Mouse (Mus musculus) midbrain, embryonic 13.5 days (tissue): ENCODE results near the gene Krt24. TPM values are rescaled to one million over a fixed set of nuclear protein-coding genes. Genes with fewer than 3 reads are reported as not detected.

Experiments
- ATAC-seq: fragments of 200-750 bp; cut with Nextera tagmentation; 2 replicates; pipeline ENCODE4 v1.8.0; 2017; ENCODE audit warnings: mild to moderate bottlenecking, moderate TSS enrichment, moderate library complexity
- H3K27ac ChIP-seq: fragments of 300-500 bp; sonication (generic); 2 replicates; pipeline ENCODE4 v1.5.1; 2015; ENCODE audit warnings: inconsistent platforms, mild to moderate bottlenecking, moderate library complexity
- H3K27me3 ChIP-seq: fragments of 300-500 bp; sonication (generic); 2 replicates; pipeline ENCODE4 v1.6.1; 2015; ENCODE audit warnings: mild to moderate bottlenecking, inconsistent platforms
- H3K36me3 ChIP-seq: fragments of 300-500 bp; sonication (generic); 2 replicates; pipeline ENCODE4 v1.6.1; 2015; ENCODE audit warnings: mild to moderate bottlenecking, inconsistent platforms
- H3K4me1 ChIP-seq: fragments of 300-500 bp; sonication (generic); replicated peaks from 2 replicates; pipeline ENCODE4 v1.6.1; 2015; ENCODE audit warnings: inconsistent platforms
- H3K4me2 ChIP-seq: fragments of 300-500 bp; sonication (generic); replicated peaks from 2 replicates; pipeline ENCODE4 v1.6.1; 2015; ENCODE audit warnings: moderate library complexity, mild to moderate bottlenecking, inconsistent platforms
- H3K4me3 ChIP-seq: fragments of 300-500 bp; sonication (generic); replicated peaks from 2 replicates; pipeline ENCODE4 v1.5.1; 2015; ENCODE audit warnings: mild to moderate bottlenecking, inconsistent platforms
- H3K9ac ChIP-seq: fragments of 300-500 bp; sonication (generic); replicated peaks from 2 replicates; pipeline ENCODE4 v1.6.1; 2015; ENCODE audit warnings: mild to moderate bottlenecking, inconsistent platforms
- H3K9me3 ChIP-seq: fragments of 300-500 bp; sonication (generic); 2 replicates; pipeline ENCODE4 v1.6.1; 2016; ENCODE audit warnings: mild to moderate bottlenecking, inconsistent platforms
- WGBS: fragments of 180-500 bp; shearing (Covaris S2); methylation state at CpG from one replicate; pipeline ENCODE4 v1.1.7; 2015; 5-methylcytosine and 5-hydroxymethylcytosine counted together
- polyA plus RNA-seq: library from polyadenylated mRNA; unstranded; fragments of >200 nt; fragmentation: Nextera tagmentation; extraction: Ambion mirVana; gene quantifications from 2 replicates; pipeline ENCODE4 v1.2.1, GENCODE M21; 2015

Gene Krt24
- polyA plus RNA-seq, 1 experiment from 2014 or later: not detected

DNA sequence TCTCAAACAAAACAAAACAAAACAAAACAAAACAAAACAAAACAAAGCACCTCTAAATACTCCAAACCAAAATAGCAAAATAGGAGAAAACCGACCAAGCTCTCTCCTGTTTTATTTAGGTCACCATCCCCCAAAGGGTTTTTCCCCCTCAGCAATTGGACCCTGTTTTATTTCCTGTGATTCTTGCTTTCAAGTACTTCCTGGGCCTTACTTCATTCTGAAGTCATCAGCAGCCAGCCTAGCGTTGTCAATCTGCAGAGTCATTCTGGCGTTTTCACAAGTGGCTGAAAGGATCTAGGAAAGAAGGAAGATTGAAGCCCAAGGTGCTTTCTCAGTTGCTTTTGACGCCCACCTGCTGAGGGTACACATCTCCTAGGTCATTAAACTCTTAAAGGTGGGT, 1.7 kb downstream of the Krt24 start:
- Histone ChIP-seq H3K9me3 (no peaks in the 10 kb centered on the region), H3K4me2 (no peak overlapping the region)
- 66% methylated on average over 4 of the region's 4 CpGs for WGBS

DNA sequence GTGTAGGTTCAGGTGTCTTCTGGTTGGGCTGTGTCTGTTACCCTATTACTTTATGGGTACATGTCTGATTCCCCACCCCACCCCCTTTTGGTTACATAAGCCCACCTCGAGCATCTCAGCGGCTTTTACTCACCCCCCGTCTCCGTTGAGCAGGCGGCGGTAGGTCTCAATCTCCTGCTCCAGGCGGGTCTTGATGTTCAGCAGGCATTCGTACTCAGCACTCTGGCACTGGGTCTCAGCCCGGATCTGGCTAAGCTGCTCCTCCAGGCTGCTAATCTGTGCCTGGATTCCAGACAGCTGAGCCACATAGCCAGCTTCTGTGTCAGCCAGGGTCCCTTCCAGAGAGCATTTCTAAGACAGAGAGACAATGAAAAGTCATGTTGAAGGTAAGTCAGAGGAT, 3.9 kb downstream of the Krt24 start:
- no peak overlapping the region for H3K9ac ChIP-seq
- H3K4me1 ChIP-seq: peaks cover 11% of the 10 kb centered on the region
- no peak overlapping the region for H3K4me2 ChIP-seq
- ATAC-seq: no peak
- WGBS: 82% methylated on average over 9 of the region's 9 CpGs
- H3K27me3 ChIP-seq: no peaks in the 10 kb centered on the region
- H3K4me3 ChIP-seq: no peak overlapping the region
- H3K27ac ChIP-seq: no peak overlapping the region
- no peaks in the 10 kb centered on the region for H3K36me3 ChIP-seq
- H3K9me3 ChIP-seq: no peaks in the 10 kb centered on the region

More for the DNA sequence above, 1.7 kb downstream of the Krt24 start:
- peaks cover 11% of the 10 kb centered on the region for H3K4me1 ChIP-seq
- no peaks in the 10 kb centered on the region for H3K27me3 ChIP-seq
- no peaks in the 10 kb centered on the region for H3K36me3 ChIP-seq
- H3K9ac ChIP-seq: no peak overlapping the region
- no peak overlapping the region for H3K27ac ChIP-seq
- ATAC-seq: no peak
- no peak overlapping the region for H3K4me3 ChIP-seq

DNA sequence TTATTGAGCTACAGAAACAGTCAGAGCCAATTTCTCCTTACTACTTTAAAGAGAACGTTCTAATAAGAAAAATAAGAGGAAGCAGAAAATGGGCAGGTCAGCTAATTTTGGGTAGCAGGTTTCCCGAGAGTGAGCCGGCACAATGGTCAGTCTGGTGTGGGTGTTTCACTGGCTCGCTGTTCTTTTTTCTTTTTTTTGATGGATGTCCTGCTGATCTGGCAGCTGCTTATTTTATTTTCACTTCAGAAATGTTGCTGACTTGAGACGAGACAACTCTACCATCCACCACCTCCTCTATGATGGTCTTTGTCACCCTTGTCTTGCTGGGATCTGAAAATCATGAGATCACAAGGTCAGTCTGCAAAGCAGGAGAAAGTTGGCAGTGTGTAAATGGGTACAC, 5.1 kb downstream of the Krt24 start:
- no peak overlapping the region for H3K27ac ChIP-seq
- no peaks in the 10 kb centered on the region for H3K27me3 ChIP-seq
- peaks cover 10% of the 10 kb centered on the region for H3K4me1 ChIP-seq
- H3K36me3 ChIP-seq: no peaks in the 10 kb centered on the region
- no peak for ATAC-seq
- no peaks in the 10 kb centered on the region for H3K9me3 ChIP-seq
- no peak overlapping the region for H3K9ac ChIP-seq
- 73% methylated on average over 5 of the region's 5 CpGs for WGBS
- no peak overlapping the region for H3K4me2 ChIP-seq
- H3K4me3 ChIP-seq: no peak overlapping the region

GRCm38 (mm10) chr11:99276786-99277185, 8.3 kb downstream of the Krt24 start:
- no peak overlapping the region for H3K4me3 ChIP-seq
- 68% methylated on average over 7 of the region's 7 CpGs for WGBS
- no peaks in the 10 kb centered on the region for H3K4me1 ChIP-seq
- no peak overlapping the region for H3K9ac ChIP-seq
- no peak overlapping the region for H3K27ac ChIP-seq
- no peak overlapping the region for H3K4me2 ChIP-seq
- H3K36me3 ChIP-seq: no peaks in the 10 kb centered on the region
- ATAC-seq: no peak
- no peaks in the 10 kb centered on the region for H3K9me3 ChIP-seq
- no peaks in the 10 kb centered on the region for H3K27me3 ChIP-seq

DNA sequence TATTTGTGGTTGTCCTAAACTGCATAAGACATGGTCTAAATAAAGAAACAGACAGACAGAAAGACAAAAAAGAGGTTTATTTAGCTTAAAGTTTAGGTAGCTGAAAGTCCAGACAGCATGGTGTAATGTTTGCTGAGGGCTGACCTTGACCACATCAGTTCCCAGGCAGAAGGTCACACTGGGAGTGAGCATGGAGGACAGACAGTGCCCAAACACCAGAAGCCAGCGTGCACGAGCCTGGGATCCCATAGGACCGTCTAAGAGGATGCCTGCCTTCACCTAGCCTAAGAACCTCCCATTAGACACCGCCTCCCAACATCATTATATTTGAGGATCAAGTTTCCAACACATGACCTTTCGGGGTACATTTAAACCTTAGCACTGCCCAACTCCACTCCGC, 9.4 kb downstream of the Krt24 start:
- Histone ChIP-seq H3K4me2 (no peak overlapping the region), H3K4me3 (no peak overlapping the region), H3K9ac (no peak overlapping the region), H3K9me3 (no peaks in the 10 kb centered on the region), H3K4me1 (no peaks in the 10 kb centered on the region), H3K36me3 (no peaks in the 10 kb centered on the region), H3K27me3 (no peaks in the 10 kb centered on the region), H3K27ac (no peak overlapping the region)
- ATAC-seq: no peak
- WGBS: 87% methylated on average over 6 of the region's 6 CpGs

GRCm38 (mm10) chr11:99272721-99273120, 12.3 kb downstream of the Krt24 start:
- H3K4me2 ChIP-seq: no peak overlapping the region
- no peaks in the 10 kb centered on the region for H3K4me1 ChIP-seq
- H3K9ac ChIP-seq: no peak overlapping the region
- WGBS: 84% methylated on average over 4 of the region's 4 CpGs
- H3K9me3 ChIP-seq: no peaks in the 10 kb centered on the region
- H3K27ac ChIP-seq: no peak overlapping the region
- no peak overlapping the region for H3K4me3 ChIP-seq
- no peak for ATAC-seq
- no peaks in the 10 kb centered on the region for H3K36me3 ChIP-seq
- H3K27me3 ChIP-seq: no peaks in the 10 kb centered on the region

DNA sequence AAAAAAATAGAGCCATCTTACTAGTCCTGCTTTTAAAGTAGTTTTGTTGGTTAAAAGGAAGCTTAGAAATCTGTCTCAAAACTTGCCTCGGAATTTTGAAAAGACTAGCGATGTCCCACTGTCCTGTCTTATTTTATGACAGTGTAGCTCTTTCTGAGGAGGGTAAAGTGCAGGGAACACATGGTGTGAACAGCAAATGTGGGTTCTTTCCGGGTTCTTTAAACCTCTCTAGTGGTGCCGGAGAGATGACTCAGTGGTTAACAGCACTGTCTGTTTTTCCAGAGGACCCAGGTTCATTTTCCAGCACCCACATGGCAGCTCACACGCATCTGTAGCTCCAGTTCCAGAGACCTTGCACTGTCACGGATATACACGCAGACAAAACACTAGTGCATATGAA, 15.9 kb downstream of the Krt24 start:
- Histone ChIP-seq H3K4me1 (0 out of 2 replicates have a peak, but pooled peaks cover 2% of the 10 kb centered on the region), H3K27ac (no peak overlapping the region), H3K9me3 (no peaks in the 10 kb centered on the region), H3K4me3 (no peak overlapping the region), H3K36me3 (no peaks in the 10 kb centered on the region), H3K4me2 (no peak overlapping the region), H3K9ac (no peak overlapping the region), H3K27me3 (no peaks in the 10 kb centered on the region)
- ATAC-seq: no peak
- 80% methylated on average over 7 of the region's 7 CpGs for WGBS

DNA sequence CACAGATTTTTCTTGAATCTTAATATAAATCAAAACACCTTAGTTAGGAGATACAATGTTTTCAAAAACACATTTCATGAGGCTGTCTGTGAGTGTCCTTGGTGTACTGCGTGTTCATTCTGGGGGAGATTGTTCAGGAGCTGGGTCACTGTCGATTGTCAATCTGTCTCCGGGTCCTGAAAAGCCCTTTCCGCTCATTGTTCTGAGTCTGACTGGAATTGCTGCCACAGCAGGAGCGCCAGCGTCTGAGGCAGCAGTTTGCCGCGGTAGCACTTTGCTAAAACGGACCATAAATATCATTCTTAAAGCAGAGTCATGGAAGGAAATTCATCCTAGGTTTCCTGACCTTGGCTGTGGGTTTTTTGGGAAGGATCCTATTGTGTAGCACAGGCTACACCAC, 19.3 kb downstream of the Krt24 start:
- Histone ChIP-seq H3K4me3 (no peak overlapping the region), H3K27ac (no peak overlapping the region), H3K4me2 (no peak overlapping the region), H3K9ac (no peak overlapping the region), H3K4me1 (0 out of 2 replicates have a peak, but pooled peaks cover 2% of the 10 kb centered on the region), H3K27me3 (no peaks in the 10 kb centered on the region), H3K36me3 (no peaks in the 10 kb centered on the region), H3K9me3 (no peaks in the 10 kb centered on the region)
- ATAC-seq: no peak
- 28% methylated on average over 9 of the region's 9 CpGs for WGBS

DNA sequence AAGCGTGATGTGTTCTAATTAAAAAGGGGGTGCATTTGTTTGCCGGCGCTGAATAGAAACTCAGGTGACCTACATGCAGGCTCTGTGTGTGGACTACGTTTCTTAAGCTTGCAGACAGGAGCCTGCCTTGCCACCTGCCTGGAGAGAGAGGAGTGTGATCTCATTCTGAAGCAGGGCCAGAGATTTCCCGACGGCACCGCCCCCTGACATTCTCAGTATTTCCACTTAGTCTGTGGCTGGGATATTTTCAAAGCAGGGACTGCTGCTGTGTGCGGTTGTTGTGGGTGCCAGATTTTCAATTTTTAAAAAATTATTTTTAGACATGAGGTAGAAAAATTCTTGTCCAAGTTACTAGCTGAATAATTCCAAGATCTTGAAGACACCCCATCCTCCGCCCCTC, 19.8 kb downstream of the Krt24 start:
- Histone ChIP-seq H3K9ac (no peak overlapping the region), H3K27ac (no peak overlapping the region), H3K9me3 (no peaks in the 10 kb centered on the region), H3K4me2 (no peak overlapping the region), H3K4me1 (0 out of 2 replicates have a peak, but pooled peaks cover 2% of the 10 kb centered on the region), H3K27me3 (no peaks in the 10 kb centered on the region), H3K4me3 (no peak overlapping the region), H3K36me3 (no peaks in the 10 kb centered on the region)
- WGBS: 80% methylated on average over 9 of the region's 9 CpGs
- no peak for ATAC-seq

- H3K27ac ChIP-seq: no peak overlapping the region
- H3K4me2 ChIP-seq: no peak overlapping the region
- WGBS: 83% methylated on average over 4 of the region's 4 CpGs
- H3K4me3 ChIP-seq: no peak overlapping the region
- H3K9me3 ChIP-seq: no peaks in the 10 kb centered on the region
- no peaks in the 10 kb centered on the region for H3K4me1 ChIP-seq
- ATAC-seq: no peak
- H3K27me3 ChIP-seq: no peaks in the 10 kb centered on the region
- no peaks in the 10 kb centered on the region for H3K36me3 ChIP-seq
- H3K9ac ChIP-seq: no peak overlapping the region
Measured at GRCm38 (mm10) chr11:99256213-99256612, 28.8 kb downstream of the Krt24 start.

GRCm38 (mm10) chr11:99255316-99255715, 29.7 kb downstream of the Krt24 start:
- no peak for ATAC-seq
- H3K9me3 ChIP-seq: no peaks in the 10 kb centered on the region
- H3K4me1 ChIP-seq: no peaks in the 10 kb centered on the region
- H3K27me3 ChIP-seq: no peaks in the 10 kb centered on the region
- no peak overlapping the region for H3K27ac ChIP-seq
- H3K4me2 ChIP-seq: no peak overlapping the region
- H3K9ac ChIP-seq: no peak overlapping the region
- no peaks in the 10 kb centered on the region for H3K36me3 ChIP-seq
- 95% methylated on average over 8 of the region's 8 CpGs for WGBS
- H3K4me3 ChIP-seq: no peak overlapping the region

GRCm38 (mm10) chr11:99253893-99254292, 31.2 kb downstream of the Krt24 start:
- no peaks in the 10 kb centered on the region for H3K9me3 ChIP-seq
- ATAC-seq: no peak
- H3K27me3 ChIP-seq: no peaks in the 10 kb centered on the region
- H3K4me3 ChIP-seq: no peak overlapping the region
- no peaks in the 10 kb centered on the region for H3K36me3 ChIP-seq
- H3K4me2 ChIP-seq: no peak overlapping the region
- H3K27ac ChIP-seq: no peak overlapping the region
- WGBS: 62% methylated on average over 2 of the region's 2 CpGs
- no peak overlapping the region for H3K9ac ChIP-seq
- H3K4me1 ChIP-seq: no peaks in the 10 kb centered on the region

DNA sequence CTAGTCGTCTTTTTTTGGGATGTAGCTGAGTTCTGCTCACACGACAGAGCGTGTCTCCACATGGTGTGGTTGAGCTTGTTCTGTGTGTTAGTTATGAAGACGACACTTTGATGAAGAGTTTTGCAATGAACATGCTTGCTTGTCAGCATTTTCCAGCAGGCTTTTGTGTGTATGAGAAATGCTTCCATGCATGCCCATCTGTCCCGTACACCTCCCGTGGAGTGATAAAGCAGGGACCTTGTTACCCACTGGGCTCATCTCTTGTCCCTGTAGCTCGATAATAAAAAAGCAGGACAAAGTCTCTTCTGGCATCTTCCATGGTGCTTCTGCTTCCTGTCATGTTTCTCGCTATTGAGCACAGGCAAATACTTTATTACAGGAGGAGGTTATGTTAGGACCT, 32.4 kb downstream of the Krt24 start:
- WGBS: 64% methylated on average over 8 of the region's 8 CpGs
- H3K4me2 ChIP-seq: no peak overlapping the region
- H3K9ac ChIP-seq: no peak overlapping the region
- H3K9me3 ChIP-seq: no peaks in the 10 kb centered on the region
- no peaks in the 10 kb centered on the region for H3K36me3 ChIP-seq
- no peaks in the 10 kb centered on the region for H3K4me1 ChIP-seq
- H3K4me3 ChIP-seq: no peak overlapping the region
- H3K27me3 ChIP-seq: no peaks in the 10 kb centered on the region
- ATAC-seq: no peak
- no peak overlapping the region for H3K27ac ChIP-seq
